Mouse (Mus musculus): ENCODE measurements around the gene Plekhm2.

Plekhm2 gene

GRCm38 (mm10) chr4:141664799-141665198 lies at the start of gene Plekhm2:
Gene Plekhm2, minus strand, starts transcription at chr4:141664899.
- peak; percentile 14 for DNase-seq (ENCODE audit: low read depth)

GRCm38 (mm10) chr4:141713598-141714142 lies 49.0 kb upstream of the Plekhm2 start:
- no peak for DNase-seq (ENCODE audit: low read depth)

- DNase-seq (ENCODE audit: low read depth) = no peak
Measured at GRCm38 (mm10) chr4:141711250-141711649, 46.6 kb upstream of the Plekhm2 start.

- no peak for DNase-seq (ENCODE audit: low read depth)
Measured at GRCm38 (mm10) chr4:141708971-141709370, 44.3 kb upstream of the Plekhm2 start.

- no peak for DNase-seq (ENCODE audit: low read depth)
Measured at GRCm38 (mm10) chr4:141708005-141708404, 43.3 kb upstream of the Plekhm2 start.

GRCm38 (mm10) chr4:141705331-141705730 lies 40.6 kb upstream of the Plekhm2 start:
- no peak for DNase-seq (ENCODE audit: low read depth)

- DNase-seq (ENCODE audit: low read depth) = no peak
Measured at GRCm38 (mm10) chr4:141704625-141705024, 39.9 kb upstream of the Plekhm2 start.

- no peak for DNase-seq (ENCODE audit: low read depth)
Measured at GRCm38 (mm10) chr4:141694719-141695118, 30.0 kb upstream of the Plekhm2 start.

GRCm38 (mm10) chr4:141688505-141688904 lies 23.8 kb upstream of the Plekhm2 start:
- no peak for DNase-seq (ENCODE audit: low read depth)

- DNase-seq (ENCODE audit: low read depth) = no peak
Measured at GRCm38 (mm10) chr4:141686525-141686924, 21.8 kb upstream of the Plekhm2 start.

GRCm38 (mm10) chr4:141686093-141686492 lies 21.4 kb upstream of the Plekhm2 start:
- DNase-seq (ENCODE audit: low read depth) = no peak

- DNase-seq (ENCODE audit: low read depth) = no peak
Measured at GRCm38 (mm10) chr4:141685499-141685898, 20.8 kb upstream of the Plekhm2 start, which contains the start of gene Rsc1a1. Gene Rsc1a1, minus strand, starts transcription at chr4:141685599.

GRCm38 (mm10) chr4:141682706-141683230 lies 18.1 kb upstream of the Plekhm2 start:
- no peak for DNase-seq (ENCODE audit: low read depth)

GRCm38 (mm10) chr4:141681767-141682166 lies 17.1 kb upstream of the Plekhm2 start:
- no peak for DNase-seq (ENCODE audit: low read depth)

GRCm38 (mm10) chr4:141680892-141681291 lies 16.2 kb upstream of the Plekhm2 start:
- DNase-seq (ENCODE audit: low read depth) = no peak

- no peak for DNase-seq (ENCODE audit: low read depth)
Measured at GRCm38 (mm10) chr4:141679016-141679415, 14.3 kb upstream of the Plekhm2 start.

- no peak for DNase-seq (ENCODE audit: low read depth)
Measured at GRCm38 (mm10) chr4:141676462-141676979, 11.8 kb upstream of the Plekhm2 start.

GRCm38 (mm10) chr4:141672325-141672724 lies 7.6 kb upstream of the Plekhm2 start:
- no peak for DNase-seq (ENCODE audit: low read depth)

- no peak for DNase-seq (ENCODE audit: low read depth)
Measured at GRCm38 (mm10) chr4:141671389-141671788, 6.7 kb upstream of the Plekhm2 start.

GRCm38 (mm10) chr4:141669898-141670712 lies 5.4 kb upstream of the Plekhm2 start:
- DNase-seq (ENCODE audit: low read depth) = no peak

GRCm38 (mm10) chr4:141664011-141664745 lies 521 bp downstream of the Plekhm2 start:
- peak; percentile 81 for DNase-seq (ENCODE audit: low read depth)

Data from induced T-regulatory cell, adult 2 months (primary cell).